Comparison of ENCODE assay signal across 26 mouse cellular contexts in the genomic region with DNA sequence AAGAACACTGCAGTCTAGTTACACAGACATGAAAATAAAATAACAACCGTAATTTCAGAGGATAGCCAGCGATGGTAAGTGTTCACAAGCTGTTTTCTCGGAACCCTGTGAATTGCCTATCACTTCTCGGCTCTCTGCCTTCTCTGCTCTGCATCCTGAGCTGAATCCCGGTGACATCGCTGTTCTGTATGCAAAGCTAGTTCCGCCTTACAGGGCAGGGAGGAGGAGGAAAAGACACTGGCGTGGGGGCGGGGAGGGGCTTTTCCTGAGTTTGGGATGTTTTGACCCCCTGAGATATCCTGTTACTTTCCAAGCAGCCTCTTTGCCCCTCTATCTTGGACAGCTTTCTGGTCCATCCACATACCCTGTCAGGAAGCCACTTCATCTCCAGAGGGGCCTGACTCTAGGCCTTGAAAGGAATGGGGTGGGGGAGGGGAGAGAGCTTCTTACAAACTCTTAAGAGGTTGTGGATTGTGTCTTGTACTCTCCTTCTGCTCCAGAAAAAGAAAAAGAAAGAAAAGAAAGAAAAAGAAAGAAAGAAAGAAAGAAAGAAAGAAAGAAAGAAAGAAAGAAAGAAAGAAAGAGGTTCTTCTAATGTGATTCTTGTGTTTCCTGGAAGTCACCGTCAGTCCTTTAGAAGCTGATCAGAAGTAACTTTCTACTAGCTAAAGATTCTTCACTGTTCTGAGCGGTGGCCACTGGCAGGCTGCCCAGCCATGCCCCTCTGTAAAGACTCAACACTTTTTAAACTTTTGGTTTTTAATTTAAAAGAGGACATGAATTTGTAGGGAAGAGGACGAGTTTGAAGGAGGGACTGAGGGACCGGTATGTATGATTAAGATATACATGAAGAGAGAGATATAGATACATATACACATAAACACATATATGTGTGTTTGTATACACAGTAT. TPM values are rescaled to one million over a fixed set of nuclear protein-coding genes. Genes with fewer than 3 reads are reported as not detected.
DNase-seq lines count a peak whose midpoint lies in the region; ATAC-seq lines count a peak whose summit lies in the region.
"Had no signal": no experiment of that assay in that cellular context is flagged by ENCODE, and none has a peak within 500 bp of the region (broad histone marks: within the 10 kb centered on the region; RNA-seq: fewer than 3 reads in every experiment).

No protein-coding gene starts in this region.

- peaks cover 58% of the 10 kb centered on the region for H3K4me1 ChIP-seq in heart, embryonic 10.5 days
- H3K4me1 ChIP-seq in midbrain, embryonic 10.5 days: peaks cover 50% of the 10 kb centered on the region
- peaks cover 10% of the 10 kb centered on the region for H3K4me1 ChIP-seq in midbrain, embryonic 11.5 days (ENCODE audit: control insufficient read depth, insufficient read depth, low read length)

- H3K9ac ChIP-seq in midbrain, embryonic 11.5 days (ENCODE audit: low read length): no peak overlapping the region
- H3K9ac ChIP-seq: forebrain, postnatal 0 days; heart, embryonic 13.5 days; hindbrain, embryonic 13.5 days; limb, embryonic 13.5 days; liver, embryonic 12.5 days; midbrain, embryonic 12.5 days had no signal

- ATAC-seq in midbrain, embryonic 11.5 days (ENCODE audit: low FRiP score): no peak
- ATAC-seq: forebrain, postnatal 0 days; inflammation-experienced regulatory T-cells, adult 6 months; liver, embryonic 12.5 days; lung, postnatal 0 days had no signal

- DNase-seq in heart, embryonic 10.5 days (ENCODE audit: low spot score): no peak
- no peak for DNase-seq in heart, adult 8-10 months (ENCODE audit: low spot score)
- DNase-seq in midbrain, embryonic 10.5 days (ENCODE audit: low spot score): no peak
- DNase-seq in midbrain, embryonic 11.5 days (ENCODE audit: low spot score, missing footprints): no peak
- DNase-seq in R1 (ENCODE audit: low read depth, low spot score): peak; percentile 68
- DNase-seq in cerebellum, adult 11 months: no peak
- DNase-seq in frontal cortex, adult 2 months (ENCODE audit: extremely low spot score in 1 of 2, low spot score in 1 of 2): no peak
- DNase-seq: adrenal gland, postnatal 25 days; B cell, adult 2 months; cerebellum, adult 9-11 months; forebrain, postnatal 0 days; gastrocnemius, postnatal 36 days; kidney, adult 18-20 months; kidney, postnatal 4 days; layer of hippocampus, adult 9-11 months; right cerebral cortex, adult 18-20 months; right cerebral cortex, postnatal 4 days; thymus, postnatal 14 days had no signal

- no peak overlapping the region for H3K4me2 ChIP-seq in midbrain, embryonic 11.5 days
- H3K4me2 ChIP-seq: heart, embryonic 13.5 days; hindbrain, embryonic 13.5 days; limb, embryonic 13.5 days; liver, embryonic 12.5 days; midbrain, embryonic 12.5 days had no signal

- H3K27ac ChIP-seq in heart, embryonic 10.5 days: peak overlapping the region; percentile 59
- 0 out of 2 replicates have a peak overlapping the region, but pooled peaks have one; percentile 14 for H3K27ac ChIP-seq in midbrain, embryonic 10.5 days (replicated peaks)
- H3K27ac ChIP-seq in midbrain, embryonic 11.5 days (ENCODE audit: low read depth, low read length): no peak overlapping the region
- H3K27ac ChIP-seq: heart, embryonic 13.5 days; limb, embryonic 13.5 days; liver, embryonic 12.5 days had no signal

- 34% methylated on average over 13 of the region's 13 CpGs for WGBS in heart, embryonic 10.5 days
- 41% methylated on average over 13 of the region's 13 CpGs for WGBS in midbrain, embryonic 10.5 days
- 41% methylated on average over 13 of the region's 13 CpGs for WGBS in midbrain, embryonic 11.5 days

- no peaks in the 10 kb centered on the region for H3K36me3 ChIP-seq in heart, embryonic 10.5 days
- no peaks in the 10 kb centered on the region for H3K36me3 ChIP-seq in midbrain, embryonic 10.5 days
- H3K36me3 ChIP-seq in midbrain, embryonic 11.5 days (ENCODE audit: control insufficient read depth, insufficient read depth, low read length): no peaks in the 10 kb centered on the region
- H3K36me3 ChIP-seq: heart, embryonic 13.5 days; hindbrain, embryonic 13.5 days; limb, embryonic 13.5 days; liver, embryonic 12.5 days; midbrain, embryonic 12.5 days had no signal

- H3K9me3 ChIP-seq in heart, embryonic 10.5 days: no peaks in the 10 kb centered on the region
- no peaks in the 10 kb centered on the region for H3K9me3 ChIP-seq in midbrain, embryonic 10.5 days (replicated peaks)
- no peaks in the 10 kb centered on the region for H3K9me3 ChIP-seq in midbrain, embryonic 11.5 days (ENCODE audit: control insufficient read depth, low read length)
- H3K9me3 ChIP-seq: heart, embryonic 13.5 days; hindbrain, embryonic 13.5 days; limb, embryonic 13.5 days; liver, embryonic 12.5 days; midbrain, embryonic 12.5 days had no signal

- H3K27me3 ChIP-seq in heart, embryonic 10.5 days (ENCODE audit: insufficient read depth, poor library complexity, severe bottlenecking): no peaks in the 10 kb centered on the region
- H3K27me3 ChIP-seq in midbrain, embryonic 10.5 days (ENCODE audit: low read depth, poor library complexity, severe bottlenecking): peaks cover 21% of the 10 kb centered on the region
- no peaks in the 10 kb centered on the region for H3K27me3 ChIP-seq in midbrain, embryonic 11.5 days (ENCODE audit: control insufficient read depth, insufficient read depth, low read length)
- H3K27me3 ChIP-seq: CH12.LX; heart, embryonic 13.5 days; liver, embryonic 12.5 days had no signal

- no peak overlapping the region for H3K4me3 ChIP-seq in heart, embryonic 10.5 days
- H3K4me3 ChIP-seq in midbrain, embryonic 10.5 days: no peak overlapping the region
- no peak overlapping the region for H3K4me3 ChIP-seq in midbrain, embryonic 11.5 days (ENCODE audit: low read depth, low read length)
- H3K4me3 ChIP-seq: heart, embryonic 13.5 days; hindbrain, embryonic 13.5 days; limb, embryonic 13.5 days; liver, embryonic 12.5 days; midbrain, embryonic 12.5 days had no signal

RNA-seq across cellular contexts. Expression of a gene that starts 14.3 kb away (rescaled TPM):
- 9.6 and 10.7 TPM in 2 replicates for polyA plus RNA-seq in heart, embryonic 10.5 days (2016; fragmentation: Nextera tagmentation; extraction: Ambion mirVana)
- total RNA-seq in heart, adult 8-10 months (2022): 10 to 100 TPM in 2 of 4 experiments, 1 to 10 TPM in 2; 6.6 to 15.0 (median 10.4) TPM
- 14.4 and 15.2 TPM in 2 replicates for polyA plus RNA-seq in midbrain, embryonic 10.5 days (2016; fragmentation: Nextera tagmentation; extraction: Ambion mirVana)
- 15.0 and 18.0 TPM in 2 replicates for polyA plus RNA-seq in midbrain, embryonic 11.5 days (2014; fragmentation: Nextera tagmentation; extraction: Ambion mirVana)
- polyA plus RNA-seq in frontal cortex, adult 2 months (2012; rRNA removed): 7.1 and 8.6 TPM in 2 replicates
